Mouse (Mus musculus): ENCODE results near the gene Dgcr8. TPM values are rescaled to one million over a fixed set of nuclear protein-coding genes. Genes with fewer than 3 reads are reported as not detected.

Dgcr8 gene
- polyA plus RNA-seq, 1 experiment from 2014 or later: 34.8 TPM

- Histone ChIP-seq H3K9me3 (no peaks in the 10 kb centered on the region), H3K4me1 (replicated peaks) (peaks cover 53% of the 10 kb centered on the region), H3K27me3 (no peaks in the 10 kb centered on the region), H3K9ac (no peak overlapping the region), H3K27ac (no peak overlapping the region), H3K4me2 (no peak overlapping the region), H3K4me3 (no peak overlapping the region), H3K36me3 (peaks cover 32% of the 10 kb centered on the region)
- 93% methylated on average over 6 of the region's 6 CpGs for WGBS
- no peak for ATAC-seq (ENCODE audit: low FRiP score)
Measured at GRCm38 (mm10) chr16:18230617-18231016, 58.4 kb downstream of the Dgcr8 start.

- Histone ChIP-seq H3K36me3 (peaks cover 42% of the 10 kb centered on the region), H3K4me1 (replicated peaks) (peaks cover 52% of the 10 kb centered on the region), H3K4me3 (no peak overlapping the region), H3K9me3 (no peaks in the 10 kb centered on the region), H3K4me2 (no peak overlapping the region; the same call in 1 of the 2 replicates), H3K9ac (peak overlapping the region; percentile 39; the same call in 1 of the 2 replicates), H3K27ac (peak overlapping the region; percentile 30; the same call in 1 of the 2 replicates), H3K27me3 (no peaks in the 10 kb centered on the region)
- ATAC-seq (ENCODE audit: low FRiP score): no peak
- WGBS: 52% methylated on average over 11 of the region's 11 CpGs
Measured at GRCm38 (mm10) chr16:18229622-18230021, 59.4 kb downstream of the Dgcr8 start.

GRCm38 (mm10) chr16:18228856-18229255 lies 60.2 kb downstream of the Dgcr8 start:
- Histone ChIP-seq H3K27ac (0 out of 2 replicates have a peak overlapping the region, but pooled peaks have one; percentile 30), H3K4me3 (no peak overlapping the region), H3K9me3 (no peaks in the 10 kb centered on the region), H3K36me3 (peaks cover 49% of the 10 kb centered on the region), H3K27me3 (no peaks in the 10 kb centered on the region), H3K9ac (peak overlapping the region; percentile 39; the same call in 1 of the 2 replicates), H3K4me1 (replicated peaks) (peaks cover 46% of the 10 kb centered on the region), H3K4me2 (no peak overlapping the region)
- ATAC-seq (ENCODE audit: low FRiP score): no peak
- WGBS: 95% methylated on average over 4 of the region's 4 CpGs

GRCm38 (mm10) chr16:18227897-18228422 lies 61.1 kb downstream of the Dgcr8 start:
- Histone ChIP-seq H3K36me3 (peaks cover 58% of the 10 kb centered on the region), H3K4me1 (replicated peaks) (peaks cover 37% of the 10 kb centered on the region), H3K9me3 (no peaks in the 10 kb centered on the region), H3K27ac (no peak overlapping the region), H3K9ac (no peak overlapping the region), H3K4me3 (no peak overlapping the region), H3K4me2 (no peak overlapping the region), H3K27me3 (no peaks in the 10 kb centered on the region)
- whole genome bisulfite sequencing: 95% methylated on average over 20 of the region's 20 CpGs
- no peak for ATAC-seq (ENCODE audit: low FRiP score)

GRCm38 (mm10) chr16:18227187-18227586 lies 61.9 kb downstream of the Dgcr8 start:
- H3K27me3 ChIP-seq: no peaks in the 10 kb centered on the region
- no peaks in the 10 kb centered on the region for H3K9me3 ChIP-seq
- H3K4me1 ChIP-seq (replicated peaks): peaks cover 36% of the 10 kb centered on the region
- H3K4me3 ChIP-seq: no peak overlapping the region
- no peak for ATAC-seq (ENCODE audit: low FRiP score)
- peaks cover 66% of the 10 kb centered on the region for H3K36me3 ChIP-seq
- H3K27ac ChIP-seq: no peak overlapping the region
- 96% methylated on average over 13 of the region's 13 CpGs for WGBS
- no peak overlapping the region for H3K4me2 ChIP-seq
- peak overlapping the region; percentile 15; the same call in 1 of the 2 replicates for H3K9ac ChIP-seq

- Histone ChIP-seq H3K4me3 (no peak overlapping the region), H3K4me2 (no peak overlapping the region), H3K27me3 (no peaks in the 10 kb centered on the region), H3K36me3 (peaks cover 65% of the 10 kb centered on the region), H3K9me3 (no peaks in the 10 kb centered on the region), H3K27ac (no peak overlapping the region), H3K4me1 (replicated peaks) (peaks cover 12% of the 10 kb centered on the region), H3K9ac (no peak overlapping the region)
- ATAC-seq (ENCODE audit: low FRiP score): no peak
- WGBS: 82% methylated on average over 11 of the region's 11 CpGs
Measured at GRCm38 (mm10) chr16:18222188-18222587, 66.9 kb downstream of the Dgcr8 start.

- Histone ChIP-seq H3K4me1 (replicated peaks) (peaks cover 12% of the 10 kb centered on the region), H3K36me3 (peaks cover 58% of the 10 kb centered on the region), H3K27ac (no peak overlapping the region), H3K27me3 (no peaks in the 10 kb centered on the region), H3K9me3 (no peaks in the 10 kb centered on the region), H3K4me3 (no peak overlapping the region), H3K4me2 (no peak overlapping the region), H3K9ac (no peak overlapping the region)
- WGBS: 73% methylated on average over 11 of the region's 11 CpGs
- no peak for ATAC-seq (ENCODE audit: low FRiP score)
Measured at GRCm38 (mm10) chr16:18221543-18221898, 67.5 kb downstream of the Dgcr8 start.

GRCm38 (mm10) chr16:18220856-18221542 lies 68.0 kb downstream of the Dgcr8 start:
- Histone ChIP-seq H3K4me1 (replicated peaks) (peaks cover 16% of the 10 kb centered on the region), H3K9me3 (no peaks in the 10 kb centered on the region), H3K4me3 (no peak overlapping the region), H3K9ac (no peak overlapping the region), H3K27ac (no peak overlapping the region; the same call in 1 of the 2 replicates), H3K27me3 (no peaks in the 10 kb centered on the region), H3K36me3 (peaks cover 53% of the 10 kb centered on the region), H3K4me2 (no peak overlapping the region)
- 91% methylated on average over 6 of the region's 6 CpGs for WGBS
- no peak for ATAC-seq (ENCODE audit: low FRiP score)

- 64% methylated on average over 8 of the region's 8 CpGs for WGBS
- Histone ChIP-seq H3K9me3 (no peaks in the 10 kb centered on the region), H3K36me3 (peaks cover 43% of the 10 kb centered on the region), H3K4me2 (no peak overlapping the region), H3K27ac (0 out of 2 replicates have a peak overlapping the region, but pooled peaks have one; percentile 23), H3K9ac (0 out of 2 replicates have a peak overlapping the region, but pooled peaks have one; percentile 24), H3K27me3 (no peaks in the 10 kb centered on the region), H3K4me3 (no peak overlapping the region), H3K4me1 (replicated peaks) (peaks cover 25% of the 10 kb centered on the region)
- ATAC-seq (ENCODE audit: low FRiP score): no peak
Measured at GRCm38 (mm10) chr16:18220001-18220400, 69.0 kb downstream of the Dgcr8 start.

GRCm38 (mm10) chr16:18218580-18218996 lies 70.5 kb downstream of the Dgcr8 start:
- ATAC-seq (ENCODE audit: low FRiP score): no peak
- H3K4me2 ChIP-seq: no peak overlapping the region
- H3K36me3 ChIP-seq: peaks cover 29% of the 10 kb centered on the region
- no peak overlapping the region for H3K4me3 ChIP-seq
- H3K27me3 ChIP-seq: no peaks in the 10 kb centered on the region
- peaks cover 39% of the 10 kb centered on the region for H3K4me1 ChIP-seq (replicated peaks)
- no peak overlapping the region for H3K27ac ChIP-seq
- WGBS: 80% methylated on average over 9 of the region's 9 CpGs
- 0 out of 2 replicates have a peak overlapping the region, but pooled peaks have one; percentile 14 for H3K9ac ChIP-seq
- H3K9me3 ChIP-seq: no peaks in the 10 kb centered on the region

GRCm38 (mm10) chr16:18217579-18217978 lies 71.5 kb downstream of the Dgcr8 start, which contains the start of gene Ccdc188:
Ccdc188 (plus strand) TSS chr16:18217879.
- no peak within 1 kb of the TSS for H3K4me2 ChIP-seq
- 86% methylated on average over 4 of the region's 4 CpGs for WGBS
- H3K27ac ChIP-seq: no peak within 1 kb of the TSS
- no peak within 1 kb of the TSS for H3K4me3 ChIP-seq
- H3K36me3 ChIP-seq: peaks cover 19% of the 10 kb centered on the region
- 0 out of 2 replicates have a peak within 1 kb of the TSS, but pooled peaks have one; percentile 14 for H3K9ac ChIP-seq
- H3K9me3 ChIP-seq: no peaks in the 10 kb centered on the region
- no peak for ATAC-seq (ENCODE audit: low FRiP score)
- H3K4me1 ChIP-seq (replicated peaks): peaks cover 49% of the 10 kb centered on the region
- no peaks in the 10 kb centered on the region for H3K27me3 ChIP-seq

GRCm38 (mm10) chr16:18214858-18215257 lies 74.2 kb downstream of the Dgcr8 start:
- peaks cover 53% of the 10 kb centered on the region for H3K4me1 ChIP-seq (replicated peaks)
- H3K9ac ChIP-seq: peak overlapping the region; percentile 59; the same call in 1 of the 2 replicates
- 67% methylated on average over 7 of the region's 7 CpGs for WGBS

More at GRCm38 (mm10) chr16:18214858-18215257, 74.2 kb downstream of the Dgcr8 start:
- Histone ChIP-seq H3K4me3 (peak overlapping the region; percentile 31), H3K27ac (peak overlapping the region; percentile 90), H3K36me3 (no peaks in the 10 kb centered on the region), H3K27me3 (0 out of 2 replicates have a peak, but pooled peaks cover 4% of the 10 kb centered on the region), H3K9me3 (no peaks in the 10 kb centered on the region), H3K4me2 (peak overlapping the region; percentile 55)
- no peak for ATAC-seq (ENCODE audit: low FRiP score)
